Mouse (Mus musculus) spleen, adult 2 months (tissue): ENCODE measurements around the gene Ucn.

Source experiments
- CTCF ChIP-seq: fragments of 200-500 bp; IDR thresholded peaks from 2 replicates; pipeline ENCODE4 v1.5.1; 2011; ENCODE audit warnings: mild to moderate bottlenecking, inconsistent platforms; ENCODE audit not compliant: insufficient read depth, insufficient read length, insufficient replicate concordance; ENCODE audit errors: extremely low read depth
- POLR2A ChIP-seq: fragments of 200-500 bp; IDR thresholded peaks from 2 replicates; pipeline ENCODE4 v1.6.1; 2011; ENCODE audit warnings: low read depth, low read length, inconsistent platforms

DNA sequence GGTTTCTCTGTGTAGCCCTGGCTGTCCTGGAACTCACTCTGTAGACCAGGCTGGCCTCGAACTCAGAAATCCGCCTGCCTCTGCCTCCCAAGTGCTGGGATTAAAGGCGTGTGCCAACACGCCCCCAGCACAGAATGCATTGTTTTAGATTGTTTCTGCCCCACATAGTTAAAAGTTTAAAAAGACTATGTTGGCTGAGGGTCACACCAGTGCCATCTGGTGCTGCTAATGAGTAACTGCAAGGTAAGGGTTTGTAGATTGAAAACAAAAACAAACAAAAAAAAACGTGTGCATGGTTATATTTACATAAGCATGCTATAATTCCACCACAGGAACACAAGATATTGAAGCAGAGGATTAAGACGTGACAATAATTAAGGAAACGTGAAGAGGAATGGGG is 27.8 kb downstream of the Ucn start:
- TF ChIP-seq CTCF (no peak), POLR2A (no peak)
